Mouse (Mus musculus): Measurements from ENCODE around the gene Tet1.

DNA sequence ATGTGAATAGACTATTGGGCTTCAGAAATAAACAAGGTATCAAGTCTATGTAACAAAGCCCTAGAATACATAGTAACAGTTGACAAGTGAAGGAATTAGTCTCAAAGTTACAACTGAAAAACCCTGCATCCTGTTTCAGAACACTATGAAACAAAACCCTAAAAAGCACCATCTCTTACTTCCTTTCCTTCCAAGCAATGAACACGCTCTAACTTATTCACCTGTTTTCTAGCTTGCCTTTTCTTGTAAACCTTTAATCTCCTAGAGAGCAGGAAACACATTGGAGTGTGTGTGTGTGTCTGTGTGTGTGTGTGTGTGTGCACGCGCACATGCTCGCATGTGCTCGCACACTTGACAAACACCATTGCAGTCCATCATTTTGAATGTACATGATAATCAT, 49.8 kb downstream of the Tet1 start:
- TF ChIP-seq POLR2A (IDR thresholded peaks at IDR 0.05; ENCODE audit: low read depth, low read length) (no peak), CTCF (IDR thresholded peaks at IDR 0.05; ENCODE audit: extremely low read depth, insufficient read depth, insufficient read length, insufficient replicate concordance) (no peak)

Measured in spleen, adult 2 months (tissue).